Mouse (Mus musculus) naive thymus-derived CD4-positive, alpha-beta T cell, adult 5 months (primary cell): ENCODE measurements around the gene Herc4. TPM values are rescaled to one million over a fixed set of nuclear protein-coding genes. Genes with fewer than 3 reads are reported as not detected.

ENCODE experiments used
- polyA plus RNA-seq: library from polyadenylated mRNA; unstranded; fragments of 100-300 nt; shearing (Covaris generic); gene quantifications from one replicate; pipeline ENCODE4 v1.2.1, GENCODE M21; 2017

The Herc4 gene
- 101 TPM for polyA plus RNA-seq

GRCm38 (mm10) chr10:63243493-63244054, at the start of gene Herc4:
Herc4 (plus strand) TSS chr10:63243810.

DNA sequence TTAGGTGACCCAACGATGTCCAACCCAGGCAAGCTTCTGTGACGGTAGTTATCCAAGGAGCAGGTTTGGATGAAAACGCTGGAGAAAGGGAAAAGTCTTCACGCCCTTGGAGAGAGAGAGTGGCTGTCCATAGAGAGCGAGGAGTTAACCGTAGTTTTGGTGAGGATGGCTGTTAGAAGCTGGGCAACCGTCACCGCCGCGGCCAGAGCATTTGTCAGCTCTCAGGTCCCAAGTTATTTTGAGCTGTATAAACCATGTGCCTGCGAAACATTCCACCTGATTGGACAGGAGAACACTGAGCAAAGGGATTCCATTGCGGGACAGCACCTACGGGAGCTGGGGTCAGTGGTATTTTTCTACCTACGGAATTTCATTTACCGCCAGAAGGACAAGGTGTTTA, 39.9 kb upstream of the Herc4 start, which contains the start of gene Mypn:
Gene Mypn, minus strand, starts transcription at position 225 of the 400 bp plus-strand sequence.

Other genes starting within 250 kb of the Herc4 start
- gene Hnrnph3, start 219.6 kb upstream of the Herc4 start, polyA plus RNA-seq = 75.9 TPM
- 2.0 TPM for gene Pbld2, start 219.5 kb upstream of the Herc4 start, polyA plus RNA-seq
- not detected for gene Pbld1, start 183.6 kb upstream of the Herc4 start, polyA plus RNA-seq
- not detected for gene Atoh7, start 144.2 kb upstream of the Herc4 start, polyA plus RNA-seq
- 0.20 TPM for gene Mypn, start 39.9 kb upstream of the Herc4 start, polyA plus RNA-seq
- 36.0 TPM for gene Sirt1, start 137.9 kb downstream of the Herc4 start, polyA plus RNA-seq
- 10.1 TPM for gene Dnajc12, start 138.6 kb downstream of the Herc4 start, polyA plus RNA-seq
- gene Gm7075, start 178.0 kb downstream of the Herc4 start, polyA plus RNA-seq = not detected
- 0.12 TPM for gene Ctnna3, start 186.3 kb downstream of the Herc4 start, polyA plus RNA-seq